Mouse (Mus musculus) liver, embryonic 16.5 days (tissue): ENCODE results near the gene Ppp1r12a. TPM values are rescaled to one million over a fixed set of nuclear protein-coding genes. Genes with fewer than 3 reads are reported as not detected.
"Not testable (repeated sequence)": the region's sequence is repeated elsewhere in the genome, so short reads cannot be mapped to it uniquely, and the experiment has no call there.

Source experiments
- ATAC-seq: fragments of 200-750 bp; cut with Nextera tagmentation; 2 replicates; pipeline ENCODE4 v1.8.0; 2017; ENCODE audit warnings: low read depth, mild to moderate bottlenecking, moderate number of reproducible peaks, moderate library complexity
- H3K27ac ChIP-seq: fragments of 300-500 bp; sonication (generic); 2 replicates; pipeline ENCODE4 v1.5.1; 2014; ENCODE audit warnings: mild to moderate bottlenecking, low read length
- H3K27me3 ChIP-seq: fragments of 300-500 bp; sonication (generic); 2 replicates; pipeline ENCODE4 v1.6.1; 2014; ENCODE audit warnings: low read depth, low read length, mixed read lengths; ENCODE audit not compliant: control insufficient read depth, insufficient read depth
- H3K36me3 ChIP-seq: fragments of 300-500 bp; sonication (generic); 2 replicates; pipeline ENCODE4 v1.6.1; 2014; ENCODE audit warnings: mild to moderate bottlenecking; ENCODE audit not compliant: control insufficient read depth, insufficient read depth
- H3K4me1 ChIP-seq: fragments of 300-500 bp; sonication (generic); 2 replicates; pipeline ENCODE4 v1.6.1; 2014; ENCODE audit warnings: low read depth, low read length, mixed read lengths; ENCODE audit not compliant: control insufficient read depth
- H3K4me2 ChIP-seq: fragments of 300-500 bp; sonication (generic); 2 replicates; pipeline ENCODE4 v1.6.1; 2014; ENCODE audit warnings: low read depth, low read length, mixed read lengths
- H3K4me3 ChIP-seq: fragments of 300-500 bp; sonication (generic); 2 replicates; pipeline ENCODE4 v1.5.1; 2014; ENCODE audit warnings: low read depth, mild to moderate bottlenecking, low read length
- H3K9ac ChIP-seq: fragments of 300-500 bp; sonication (generic); 2 replicates; pipeline ENCODE4 v1.6.1; 2014; ENCODE audit warnings: low read depth, low read length
- H3K9me3 ChIP-seq: fragments of 300-500 bp; sonication (generic); replicated peaks from 2 replicates; pipeline ENCODE4 v1.6.1; 2016; ENCODE audit warnings: low read length; ENCODE audit not compliant: control insufficient read depth
- WGBS: fragments of 180-500 bp; shearing (Covaris S2); extraction: QIAGEN DNeasy Blood & Tissue Kit; methylation state at CpG from one replicate; pipeline ENCODE4 v1.1.7; 2014; ENCODE audit not compliant: insufficient replicate concordance; 5-methylcytosine and 5-hydroxymethylcytosine counted together
- polyA plus RNA-seq: library from polyadenylated mRNA; unstranded; fragments of >200 nt; fragmentation: Nextera tagmentation; extraction: Ambion mirVana; gene quantifications from 2 replicates; pipeline ENCODE4 v1.2.1, GENCODE M21; 2015

The Ppp1r12a gene
- polyA plus RNA-seq, 1 experiment from 2014 or later: 29.7 TPM

GRCm38 (mm10) chr10:108255812-108256376, 93.9 kb downstream of the Ppp1r12a start:
- ATAC-seq: peak; percentile 81
- Histone ChIP-seq H3K36me3 (peaks cover 15% of the 10 kb centered on the region), H3K4me1 (peaks cover 7% of the 10 kb centered on the region; the same call in 1 of the 2 replicates), H3K4me2 (no peak overlapping the region), H3K9me3 (no peaks in the 10 kb centered on the region), H3K27ac (no peak overlapping the region), H3K9ac (no peak overlapping the region), H3K27me3 (no peaks in the 10 kb centered on the region), H3K4me3 (no peak overlapping the region)
- WGBS: 45% methylated on average over 7 of the region's 7 CpGs

DNA sequence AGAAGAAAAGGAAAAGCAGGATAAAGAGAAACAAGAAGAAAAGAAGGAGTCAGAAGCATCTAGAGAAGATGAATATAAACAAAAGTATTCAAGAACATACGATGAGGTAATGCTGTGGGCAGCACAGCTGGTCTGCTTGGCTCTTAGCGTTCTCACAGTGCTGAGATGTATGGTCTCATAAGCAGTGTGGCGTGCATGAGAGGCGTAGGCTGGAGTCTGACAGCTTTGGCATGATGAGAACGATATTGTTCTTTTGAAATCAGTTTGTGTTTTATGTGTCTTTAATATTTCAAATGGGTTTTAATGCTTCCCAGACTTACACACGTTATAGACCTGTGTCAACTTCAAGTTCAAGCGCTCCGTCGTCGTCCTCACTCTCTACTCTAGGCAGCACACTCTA, 98.9 kb downstream of the Ppp1r12a start:
- H3K9ac ChIP-seq: no peak overlapping the region
- no peak for ATAC-seq
- no peak overlapping the region for H3K4me2 ChIP-seq
- H3K4me1 ChIP-seq: peaks cover 3% of the 10 kb centered on the region; the same call in 1 of the 2 replicates
- no peak overlapping the region for H3K27ac ChIP-seq
- no peaks in the 10 kb centered on the region for H3K27me3 ChIP-seq
- H3K4me3 ChIP-seq: no peak overlapping the region
- 88% methylated on average over 10 of the region's 10 CpGs for WGBS
- peaks cover 24% of the 10 kb centered on the region for H3K36me3 ChIP-seq
- no peaks in the 10 kb centered on the region for H3K9me3 ChIP-seq

DNA sequence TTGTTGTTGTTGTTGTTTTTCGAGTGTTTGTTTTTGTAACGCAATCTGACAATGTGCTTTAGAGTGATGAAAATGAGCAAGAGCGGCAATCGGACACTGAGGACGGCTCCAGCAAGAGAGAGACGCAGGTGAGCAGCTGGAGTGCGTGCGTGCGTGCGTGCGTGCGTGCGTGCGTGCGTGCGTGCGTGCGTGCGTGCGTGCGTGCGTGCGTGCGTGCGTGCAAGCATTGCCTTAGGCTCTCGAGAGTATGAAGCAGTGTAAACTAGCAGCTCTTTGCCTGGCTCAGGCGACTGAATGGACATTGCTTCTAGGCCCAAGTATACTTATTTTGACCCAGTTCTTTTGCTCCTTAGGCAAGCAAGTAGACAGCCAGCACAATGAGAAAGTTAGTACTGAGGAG, 102.6 kb downstream of the Ppp1r12a start:
- Histone ChIP-seq H3K27ac (no peak overlapping the region), H3K4me1 (no peaks in the 10 kb centered on the region), H3K4me3 (no peak overlapping the region), H3K27me3 (no peaks in the 10 kb centered on the region), H3K36me3 (peaks cover 24% of the 10 kb centered on the region), H3K4me2 (no peak overlapping the region), H3K9me3 (no peaks in the 10 kb centered on the region), H3K9ac (no peak overlapping the region)
- WGBS: 92% methylated on average over 27 of the region's 27 CpGs
- no peak for ATAC-seq

- Histone ChIP-seq H3K4me3 (no peak overlapping the region), H3K4me2 (no peak overlapping the region), H3K27ac (no peak overlapping the region), H3K27me3 (no peaks in the 10 kb centered on the region), H3K36me3 (peaks cover 10% of the 10 kb centered on the region), H3K9me3 (no peaks in the 10 kb centered on the region), H3K4me1 (no peaks in the 10 kb centered on the region), H3K9ac (no peak overlapping the region)
- no peak for ATAC-seq
- WGBS: 81% methylated on average over 7 of the region's 7 CpGs
Observed at GRCm38 (mm10) chr10:108271201-108271600, 109.2 kb downstream of the Ppp1r12a start.

- peaks cover 17% of the 10 kb centered on the region for H3K36me3 ChIP-seq
- no peak overlapping the region for H3K4me2 ChIP-seq
- no peak overlapping the region for H3K4me3 ChIP-seq
- H3K27ac ChIP-seq: no peak overlapping the region
- H3K9ac ChIP-seq: no peak overlapping the region
- no peaks in the 10 kb centered on the region for H3K9me3 ChIP-seq
- no peaks in the 10 kb centered on the region for H3K27me3 ChIP-seq
- no peak for ATAC-seq
- H3K4me1 ChIP-seq: no peaks in the 10 kb centered on the region
- WGBS: 87% methylated on average over 6 of the region's 6 CpGs
Observed at GRCm38 (mm10) chr10:108276678-108277077, 114.7 kb downstream of the Ppp1r12a start.

DNA sequence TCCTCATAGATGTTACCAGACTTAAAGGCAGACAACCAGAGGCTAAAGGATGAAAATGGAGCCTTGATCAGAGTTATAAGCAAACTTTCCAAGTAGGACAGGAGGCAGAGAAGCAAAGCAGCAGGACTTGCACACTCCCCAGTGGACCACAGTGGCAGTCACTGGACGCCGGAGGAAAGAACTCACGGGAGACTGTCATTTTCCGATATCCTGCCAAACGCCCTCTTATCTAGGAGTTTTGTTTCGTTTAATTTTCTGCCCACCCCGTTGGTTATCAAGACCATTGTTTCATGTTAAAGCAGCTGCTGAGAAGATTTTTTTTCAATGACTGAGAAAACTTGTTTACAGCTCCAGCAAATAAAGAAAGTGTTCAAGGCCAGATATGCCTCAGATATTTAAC, 115.2 kb downstream of the Ppp1r12a start:
- no peaks in the 10 kb centered on the region for H3K4me1 ChIP-seq
- H3K9me3 ChIP-seq: no peaks in the 10 kb centered on the region
- H3K27ac ChIP-seq: no peak overlapping the region
- H3K36me3 ChIP-seq: peaks cover 15% of the 10 kb centered on the region
- WGBS: 63% methylated on average over 7 of the region's 7 CpGs
- H3K9ac ChIP-seq: no peak overlapping the region
- H3K27me3 ChIP-seq: no peaks in the 10 kb centered on the region
- no peak for ATAC-seq
- no peak overlapping the region for H3K4me3 ChIP-seq
- no peak overlapping the region for H3K4me2 ChIP-seq

- H3K27ac ChIP-seq, H3K9me3 ChIP-seq, H3K4me3 ChIP-seq, H3K4me1 ChIP-seq, ATAC-seq, H3K27me3 ChIP-seq, H3K9ac ChIP-seq, H3K4me2 ChIP-seq: not testable (repeated sequence)
- peaks cover 15% of the 10 kb centered on the region for H3K36me3 ChIP-seq
- WGBS: 88% methylated on average over 2 of the region's 5 CpGs
Observed at GRCm38 (mm10) chr10:108281099-108281498, 119.1 kb downstream of the Ppp1r12a start.

GRCm38 (mm10) chr10:108282351-108282750, 120.4 kb downstream of the Ppp1r12a start:
- ATAC-seq: peak; percentile 39; the same call in 1 of the 2 replicates
- H3K27ac ChIP-seq: no peak overlapping the region
- no peak overlapping the region for H3K4me3 ChIP-seq
- WGBS: 61% methylated on average over 6 of the region's 6 CpGs
- no peaks in the 10 kb centered on the region for H3K4me1 ChIP-seq
- H3K9ac ChIP-seq: no peak overlapping the region
- peaks cover 11% of the 10 kb centered on the region for H3K36me3 ChIP-seq
- H3K4me2 ChIP-seq: no peak overlapping the region
- no peaks in the 10 kb centered on the region for H3K9me3 ChIP-seq
- H3K27me3 ChIP-seq: no peaks in the 10 kb centered on the region

- no peak overlapping the region for H3K4me2 ChIP-seq
- H3K4me3 ChIP-seq: no peak overlapping the region
- no peak overlapping the region for H3K27ac ChIP-seq
- WGBS: 85% methylated on average over 2 of the region's 2 CpGs
- H3K27me3 ChIP-seq: no peaks in the 10 kb centered on the region
- no peaks in the 10 kb centered on the region for H3K4me1 ChIP-seq
- ATAC-seq: no peak
- H3K9ac ChIP-seq: no peak overlapping the region
- no peaks in the 10 kb centered on the region for H3K9me3 ChIP-seq
- H3K36me3 ChIP-seq: peaks cover 8% of the 10 kb centered on the region
Observed at GRCm38 (mm10) chr10:108283418-108283817, 121.4 kb downstream of the Ppp1r12a start.
